Mouse (Mus musculus) heart, adult 10 weeks (tissue): ENCODE results near the gene Csrnp3. TPM values are rescaled to one million over a fixed set of nuclear protein-coding genes. Genes with fewer than 3 reads are reported as not detected.

ENCODE experiments used
- polyA plus RNA-seq: library from polyadenylated mRNA; stranded (reverse); fragments of 350-450 nt; fragmentation: Illumina TruSeq; extraction: RNeasy Lipid Tissue Mini Kit (QIAGEN cat#74804); gene quantifications from one replicate; pipeline ENCODE4 v1.2.3, GENCODE M21; 2014; ENCODE audit warnings: low read depth, low replicate concordance

Gene Csrnp3
- polyA plus RNA-seq: 0.24 TPM

GRCm38 (mm10) chr2:65845551-65845950 is at the start of gene Csrnp3:
Gene Csrnp3 (plus strand): TSS chr2:65845767.

Other genes starting within 250 kb of the Csrnp3 start
- 0.10 TPM for gene Scn2a, start 225.0 kb upstream of the Csrnp3 start, polyA plus RNA-seq